Mouse (Mus musculus): ENCODE results near the gene Gm3264.
"Not testable (repeated sequence)": the region's sequence is repeated elsewhere in the genome, so short reads cannot be mapped to it uniquely, and the experiment has no call there.

Gm3264 gene

GRCm38 (mm10) chr14:4855299-4855980, at the start of gene Gm3264:
TSS of gene Gm3264 (plus strand) at chr14:4855576.
- not testable (repeated sequence) for DNase-seq

- DNase-seq: not testable (repeated sequence)
These were observed 49.0 kb upstream of the Gm3264 start for GRCm38 (mm10) chr14:4806421-4806820.

- not testable (repeated sequence) for DNase-seq
These were observed 33.4 kb upstream of the Gm3264 start for GRCm38 (mm10) chr14:4821950-4822349.

GRCm38 (mm10) chr14:4837806-4838205, 17.6 kb upstream of the Gm3264 start, which contains the start of gene Gm3269:
TSS of gene Gm3269 (plus strand) at chr14:4838106.
- DNase-seq: not testable (repeated sequence)

- DNase-seq: not testable (repeated sequence)
These were observed 36.7 kb downstream of the Gm3264 start, which contains the start of gene Gm3278 for GRCm38 (mm10) chr14:4892116-4892515. TSS of gene Gm3278 (plus strand) at chr14:4892416.
